Mouse (Mus musculus): ENCODE measurements around the gene Clec4f. TPM values are rescaled to one million over a fixed set of nuclear protein-coding genes. Genes with fewer than 3 reads are reported as not detected.

Clec4f gene
- polyA plus RNA-seq, 1 experiment from 2014 or later = not detected

DNA sequence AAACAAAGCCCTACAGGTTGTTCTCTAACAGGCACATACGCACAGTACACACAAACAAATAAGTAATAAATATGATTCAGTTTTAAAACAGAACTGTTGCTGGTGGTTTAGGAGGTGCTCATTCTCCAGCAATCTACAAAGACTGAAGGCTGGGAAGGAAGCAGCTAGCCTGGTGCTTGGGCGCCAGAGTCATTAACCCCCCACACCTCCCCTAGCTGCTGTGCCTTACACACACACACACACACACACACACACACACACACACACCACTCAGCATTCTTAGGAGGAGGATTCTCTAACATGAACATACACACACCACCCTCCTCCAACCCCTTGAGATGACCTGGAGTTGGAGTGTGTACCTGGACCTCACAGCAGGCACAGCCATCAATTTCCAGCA lies 34.9 kb upstream of the Clec4f start:
- ATAC-seq (replicated peaks; ENCODE audit: low FRiP score, low read depth) = no peak
- no peaks in the 10 kb centered on the region for H3K4me1 ChIP-seq (replicated peaks; ENCODE audit: insufficient read depth, low read length)
- no peaks in the 10 kb centered on the region for H3K9me3 ChIP-seq (replicated peaks; ENCODE audit: low read length)
- H3K36me3 ChIP-seq (ENCODE audit: insufficient read depth, low read length) = no peaks in the 10 kb centered on the region
- H3K9ac ChIP-seq (ENCODE audit: low read depth, low read length) = no peak overlapping the region
- 58% methylated on average over 2 of the region's 2 CpGs for WGBS
- H3K27me3 ChIP-seq (ENCODE audit: insufficient read depth, low read length) = peaks cover 42% of the 10 kb centered on the region
- no peak overlapping the region for H3K4me3 ChIP-seq (replicated peaks; ENCODE audit: low read depth, low read length)
- H3K4me2 ChIP-seq (ENCODE audit: low read length) = no peak overlapping the region
- no peak overlapping the region for H3K27ac ChIP-seq
- no peak for TF ChIP-seq CTCF (IDR thresholded peaks at IDR 0.05; ENCODE audit: low read depth)
- DNase-seq (ENCODE audit: low spot score) = no peak

DNA sequence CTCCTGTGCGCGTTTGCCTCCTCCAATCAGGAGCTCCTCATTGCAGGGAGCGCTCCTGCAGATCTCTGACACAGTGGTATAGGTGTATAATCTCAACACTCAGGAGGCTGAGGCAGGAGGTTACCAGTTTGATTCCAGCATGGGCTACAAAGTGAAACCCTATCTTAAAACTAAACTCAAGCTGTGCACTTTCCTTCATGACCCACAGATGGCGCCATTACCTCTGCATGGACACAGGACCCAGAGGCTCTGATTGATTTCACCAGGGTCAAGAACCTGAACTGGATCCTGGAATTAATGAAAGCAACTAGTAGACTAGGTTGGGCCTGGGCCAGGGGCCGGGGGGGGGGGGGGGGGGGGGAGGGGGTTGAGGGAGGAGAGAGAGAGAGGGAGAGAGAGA lies 34.3 kb upstream of the Clec4f start:
- no peaks in the 10 kb centered on the region for H3K9me3 ChIP-seq (replicated peaks; ENCODE audit: low read length)
- peaks cover 37% of the 10 kb centered on the region for H3K27me3 ChIP-seq (ENCODE audit: insufficient read depth, low read length)
- ATAC-seq (replicated peaks; ENCODE audit: low FRiP score, low read depth) (no peak; the same call in 1 of the 2 replicates), DNase-seq (ENCODE audit: low spot score) (peak; percentile 79)
- TF ChIP-seq CTCF (IDR thresholded peaks at IDR 0.05; ENCODE audit: low read depth) = peak; percentile 80
- no peak overlapping the region for H3K27ac ChIP-seq
- H3K9ac ChIP-seq (ENCODE audit: low read depth, low read length) = no peak overlapping the region
- H3K4me3 ChIP-seq (replicated peaks; ENCODE audit: low read depth, low read length) = no peak overlapping the region
- no peak overlapping the region for H3K4me2 ChIP-seq (ENCODE audit: low read length)
- H3K4me1 ChIP-seq (replicated peaks; ENCODE audit: insufficient read depth, low read length) = no peaks in the 10 kb centered on the region
- WGBS = 30% methylated on average over 4 of the region's 5 CpGs
- no peaks in the 10 kb centered on the region for H3K36me3 ChIP-seq (ENCODE audit: insufficient read depth, low read length)

DNA sequence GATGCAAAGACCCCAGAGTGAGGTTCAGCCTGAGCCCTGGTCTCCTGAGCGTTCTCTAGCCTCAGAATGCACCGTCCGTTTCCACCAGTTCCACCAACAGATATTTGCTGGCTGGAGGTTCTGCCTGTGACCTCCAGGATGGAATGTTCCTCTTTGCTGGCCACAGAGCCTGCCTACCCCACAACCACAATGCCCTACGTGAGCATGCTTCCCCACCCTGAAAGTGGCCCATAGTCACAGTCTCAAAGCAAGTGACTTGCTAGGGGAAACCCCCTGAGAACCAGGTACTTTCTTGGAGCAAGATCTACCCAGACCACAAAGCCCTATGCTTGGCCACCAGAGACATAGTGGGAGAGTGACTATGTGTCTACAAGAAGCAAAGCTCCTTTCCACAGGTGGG lies 33.4 kb upstream of the Clec4f start:
- H3K36me3 ChIP-seq (ENCODE audit: insufficient read depth, low read length) = no peaks in the 10 kb centered on the region
- no peaks in the 10 kb centered on the region for H3K9me3 ChIP-seq (replicated peaks; ENCODE audit: low read length)
- H3K27ac ChIP-seq = no peak overlapping the region
- no peak for TF ChIP-seq CTCF (IDR thresholded peaks at IDR 0.05; ENCODE audit: low read depth)
- no peak for DNase-seq (ENCODE audit: low spot score)
- H3K4me2 ChIP-seq (ENCODE audit: low read length) = no peak overlapping the region
- H3K4me1 ChIP-seq (replicated peaks; ENCODE audit: insufficient read depth, low read length) = no peaks in the 10 kb centered on the region
- ATAC-seq (replicated peaks; ENCODE audit: low FRiP score, low read depth) = no peak
- H3K27me3 ChIP-seq (ENCODE audit: insufficient read depth, low read length) = peaks cover 28% of the 10 kb centered on the region
- H3K9ac ChIP-seq (ENCODE audit: low read depth, low read length) = no peak overlapping the region
- 81% methylated on average over 4 of the region's 4 CpGs for WGBS
- no peak overlapping the region for H3K4me3 ChIP-seq (replicated peaks; ENCODE audit: low read depth, low read length)

DNA sequence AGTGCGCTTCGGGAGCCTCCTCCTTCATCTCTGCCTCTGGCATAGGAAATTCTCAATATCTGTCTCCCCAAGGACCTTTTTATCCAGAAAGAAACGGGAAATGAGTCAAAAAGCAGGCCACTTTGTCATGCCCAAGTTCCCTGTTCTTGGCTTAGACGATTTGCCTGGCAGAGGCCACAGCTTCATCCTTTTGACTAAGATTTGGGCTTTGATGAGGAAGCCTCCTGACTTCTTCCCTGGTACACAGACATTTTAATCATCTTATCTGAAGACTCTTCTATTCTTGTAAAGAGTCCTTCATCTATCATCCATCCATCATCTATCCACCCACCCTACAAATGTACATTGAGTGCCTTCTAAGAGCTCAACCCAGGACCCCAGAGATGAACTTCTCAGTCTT lies 21.8 kb upstream of the Clec4f start, which contains the start of gene Cd207:
Gene Cd207 (minus strand): TSS at position 101 of the 400 bp plus-strand sequence.
- Histone ChIP-seq H3K36me3 (ENCODE audit: insufficient read depth, low read length) (no peaks in the 10 kb centered on the region), H3K4me1 (replicated peaks; ENCODE audit: insufficient read depth, low read length) (no peaks in the 10 kb centered on the region), H3K4me2 (ENCODE audit: low read length) (no peak within 1 kb of the TSS), H3K9me3 (replicated peaks; ENCODE audit: low read length) (no peaks in the 10 kb centered on the region), H3K27ac (no peak within 1 kb of the TSS), H3K9ac (ENCODE audit: low read depth, low read length) (no peak within 1 kb of the TSS), H3K4me3 (replicated peaks; ENCODE audit: low read depth, low read length) (no peak within 1 kb of the TSS), H3K27me3 (ENCODE audit: insufficient read depth, low read length) (no peaks in the 10 kb centered on the region)
- DNase-seq (ENCODE audit: low spot score) = no peak
- no peak for TF ChIP-seq CTCF (IDR thresholded peaks at IDR 0.05; ENCODE audit: low read depth)
- no peak for ATAC-seq (replicated peaks; ENCODE audit: low FRiP score, low read depth)
- 66% methylated on average over 4 of the region's 4 CpGs for WGBS

DNA sequence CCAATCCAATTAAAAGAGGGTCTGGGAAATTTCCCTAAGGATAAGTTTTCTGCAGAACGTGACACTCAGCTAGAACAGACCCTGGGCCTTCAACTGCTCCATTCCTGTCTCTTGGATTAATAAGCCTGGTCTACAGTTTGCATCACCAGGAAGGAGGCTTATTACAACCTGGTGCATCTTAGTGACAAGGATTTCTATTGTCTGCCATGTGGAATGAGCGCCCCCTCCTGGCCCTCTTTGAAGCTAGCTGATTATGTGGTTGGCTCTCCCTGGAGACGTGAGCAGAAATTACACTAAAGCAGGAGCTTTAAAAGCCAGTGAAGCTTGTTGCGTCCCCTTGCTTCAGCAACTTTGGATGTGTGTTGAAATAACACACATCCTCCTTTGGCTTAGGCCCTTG lies 17.4 kb upstream of the Clec4f start:
- peak; percentile 95 for TF ChIP-seq CTCF (IDR thresholded peaks at IDR 0.05; ENCODE audit: low read depth)
- Histone ChIP-seq H3K36me3 (ENCODE audit: insufficient read depth, low read length) (no peaks in the 10 kb centered on the region), H3K4me1 (replicated peaks; ENCODE audit: insufficient read depth, low read length) (no peaks in the 10 kb centered on the region), H3K27me3 (ENCODE audit: insufficient read depth, low read length) (no peaks in the 10 kb centered on the region), H3K9me3 (replicated peaks; ENCODE audit: low read length) (no peaks in the 10 kb centered on the region), H3K27ac (no peak overlapping the region), H3K4me2 (ENCODE audit: low read length) (no peak overlapping the region), H3K9ac (ENCODE audit: low read depth, low read length) (no peak overlapping the region), H3K4me3 (replicated peaks; ENCODE audit: low read depth, low read length) (no peak overlapping the region)
- 5% methylated on average over 4 of the region's 4 CpGs for WGBS
- DNase-seq (ENCODE audit: low spot score) = peak; percentile 89
- ATAC-seq (replicated peaks; ENCODE audit: low FRiP score, low read depth) = no peak

DNA sequence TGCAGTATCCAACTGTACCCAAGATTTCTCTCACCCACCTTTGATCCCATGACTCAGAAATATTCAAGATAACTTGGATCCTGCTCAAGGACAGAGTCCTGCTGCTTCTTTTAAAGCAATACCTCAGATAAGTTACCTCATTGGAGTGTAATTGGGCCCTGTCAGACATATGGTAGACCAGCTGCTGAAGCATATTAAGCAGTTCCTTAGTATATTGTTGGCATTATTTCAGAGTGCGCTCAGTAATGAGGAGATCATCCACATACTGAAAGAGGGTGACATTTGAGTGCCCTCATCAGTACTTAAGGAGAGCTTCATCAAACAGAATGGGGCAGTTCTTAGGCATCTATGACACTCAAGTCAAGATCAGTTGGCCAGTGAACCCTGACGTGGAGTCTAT lies 9.0 kb upstream of the Clec4f start:
- WGBS = 86% methylated on average over 2 of the region's 2 CpGs
- ATAC-seq (replicated peaks; ENCODE audit: low FRiP score, low read depth) = no peak
- no peak overlapping the region for H3K4me3 ChIP-seq (replicated peaks; ENCODE audit: low read depth, low read length)
- no peak for TF ChIP-seq CTCF (IDR thresholded peaks at IDR 0.05; ENCODE audit: low read depth)
- no peaks in the 10 kb centered on the region for H3K9me3 ChIP-seq (replicated peaks; ENCODE audit: low read length)
- H3K4me2 ChIP-seq (ENCODE audit: low read length) = no peak overlapping the region
- no peak overlapping the region for H3K27ac ChIP-seq
- no peak for DNase-seq (ENCODE audit: low spot score)
- no peaks in the 10 kb centered on the region for H3K27me3 ChIP-seq (ENCODE audit: insufficient read depth, low read length)
- H3K4me1 ChIP-seq (replicated peaks; ENCODE audit: insufficient read depth, low read length) = no peaks in the 10 kb centered on the region
- no peak overlapping the region for H3K9ac ChIP-seq (ENCODE audit: low read depth, low read length)
- no peaks in the 10 kb centered on the region for H3K36me3 ChIP-seq (ENCODE audit: insufficient read depth, low read length)

DNA sequence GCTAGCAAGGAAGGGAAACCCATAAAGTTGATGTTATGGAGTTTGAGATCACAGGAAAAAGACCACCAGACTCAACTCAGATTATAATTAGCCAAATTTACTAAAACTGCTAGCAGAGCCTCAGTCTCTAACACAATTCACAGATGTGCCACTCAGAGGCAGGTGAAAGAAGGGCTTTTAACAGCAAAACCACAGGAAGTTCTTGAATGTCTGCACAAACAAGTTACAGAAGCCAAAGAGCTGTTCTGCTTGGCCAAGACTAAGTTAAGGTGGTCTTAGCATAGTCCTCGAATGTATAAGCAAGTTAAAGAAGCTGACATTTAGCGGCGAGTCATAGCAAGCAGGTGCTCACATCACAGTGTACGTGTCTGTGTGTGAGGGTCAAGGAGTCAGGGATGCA lies 4.8 kb upstream of the Clec4f start:
- DNase-seq (ENCODE audit: low spot score) (no peak), ATAC-seq (replicated peaks; ENCODE audit: low FRiP score, low read depth) (no peak)
- Histone ChIP-seq H3K9ac (ENCODE audit: low read depth, low read length) (no peak overlapping the region), H3K27me3 (ENCODE audit: insufficient read depth, low read length) (no peaks in the 10 kb centered on the region), H3K4me2 (ENCODE audit: low read length) (no peak overlapping the region), H3K4me3 (replicated peaks; ENCODE audit: low read depth, low read length) (no peak overlapping the region), H3K9me3 (replicated peaks; ENCODE audit: low read length) (no peaks in the 10 kb centered on the region), H3K27ac (no peak overlapping the region), H3K4me1 (replicated peaks; ENCODE audit: insufficient read depth, low read length) (no peaks in the 10 kb centered on the region), H3K36me3 (ENCODE audit: insufficient read depth, low read length) (no peaks in the 10 kb centered on the region)
- TF ChIP-seq CTCF (IDR thresholded peaks at IDR 0.05; ENCODE audit: low read depth) = no peak
- WGBS = 74% methylated on average over 4 of the region's 4 CpGs

All from kidney, postnatal 0 days (tissue).